Mouse (Mus musculus) CH12.LX (cell line): ENCODE measurements around the gene Atp9a. TPM values are rescaled to one million over a fixed set of nuclear protein-coding genes. Genes with fewer than 3 reads are reported as not detected.

ENCODE experiments used
- DNase-seq: peaks from one replicate; pipeline ENCODE4 v3.0.0-alpha.2; 2013; ENCODE audit errors: extremely low read depth
- H3K27ac ChIP-seq: 2 replicates; pipeline ENCODE4 v1.5.1; 2012; ENCODE audit warnings: low read depth, mild to moderate bottlenecking, control low read depth, moderate library complexity; ENCODE audit not compliant: insufficient read depth
- H3K27me3 ChIP-seq: replicated peaks from 2 replicates; pipeline ENCODE3; 2012; ENCODE audit warnings: inconsistent platforms
- H3K36me3 ChIP-seq, 2 experiments: replicated peaks in 1 of 2; 2 replicates each; pipeline versions ENCODE3 to v1.6.1; 2012; ENCODE audit warnings: inconsistent platforms in 1 of 2, low read length in 1 of 2, mild to moderate bottlenecking in 1 of 2, mixed read lengths in 1 of 2, moderate library complexity in 1 of 2; ENCODE audit not compliant: control insufficient read depth in 1 of 2, insufficient read depth in 1 of 2
- H3K4me1 ChIP-seq, 2 experiments: 2 replicates each; pipeline ENCODE4 v1.6.1; 2012; ENCODE audit warnings: inconsistent platforms in 1 of 2, moderate library complexity in 1 of 2; ENCODE audit not compliant: insufficient read depth in 2 of 2, control insufficient read depth in 1 of 2
- H3K4me2 ChIP-seq: 2 replicates; pipeline ENCODE4 v1.6.1; 2012; ENCODE audit warnings: low read depth, mild to moderate bottlenecking, control low read depth; ENCODE audit not compliant: poor library complexity, insufficient read depth, severe bottlenecking
- H3K4me3 ChIP-seq, 3 experiments: fragments of 150-350 bp in 1 of 3; sonication (generic) in 1 of 3; replicated peaks in 1 of 3; 2 replicates each; pipeline versions ENCODE3 to v1.5.1; 2011 to 2012; ENCODE audit warnings: low read depth in 2 of 3, low read length in 2 of 3, mild to moderate bottlenecking in 2 of 3, moderate library complexity in 2 of 3, control low read depth in 1 of 3, improper control_type of control experiment in 1 of 3, inconsistent platforms in 1 of 3, mixed read lengths in 1 of 3; ENCODE audit not compliant: poor library complexity in 1 of 3
- H3K79me2 ChIP-seq: replicated peaks from 2 replicates; pipeline ENCODE4 v1.6.1; 2012; ENCODE audit warnings: mild to moderate bottlenecking, moderate library complexity; ENCODE audit not compliant: control insufficient read depth, poor library complexity, insufficient read depth, severe bottlenecking; ENCODE audit errors: extremely low read depth
- H3K9ac ChIP-seq: 2 replicates; pipeline ENCODE4 v1.6.1; 2012; ENCODE audit warnings: low read depth, mild to moderate bottlenecking, control low read depth, moderate library complexity; ENCODE audit not compliant: insufficient read depth
- H3K9me3 ChIP-seq: replicated peaks from 2 replicates; pipeline ENCODE3; 2012; ENCODE audit warnings: low read length, inconsistent platforms, mixed read lengths
- CTCF ChIP-seq, 2 experiments: IDR thresholded peaks in 1 of 2; conservative IDR thresholded peaks in 1 of 2; 2 replicates each; pipeline ENCODE4 v1.5.1; 2011 to 2012; ENCODE audit warnings: low read depth in 2 of 2, low read length in 2 of 2, improper control_type of control experiment in 1 of 2, inconsistent platforms in 1 of 2, mild to moderate bottlenecking in 1 of 2, moderate library complexity in 1 of 2
- E2F4 ChIP-seq: IDR thresholded peaks from 2 replicates; pipeline ENCODE4 v1.6.1; 2011; ENCODE audit warnings: low read depth, low read length, improper control_type of control experiment; ENCODE audit not compliant: insufficient replicate concordance
- ETS1 ChIP-seq: conservative IDR thresholded peaks from 2 replicates; pipeline ENCODE4 v1.6.1; 2012; ENCODE audit warnings: low read depth, mild to moderate bottlenecking, inconsistent platforms, low read length, improper control_type of control experiment, moderate library complexity
- JUN ChIP-seq: IDR thresholded peaks from 2 replicates; pipeline ENCODE4 v1.6.1; 2011; ENCODE audit warnings: low read depth, mild to moderate bottlenecking, low read length, improper control_type of control experiment, moderate library complexity; ENCODE audit not compliant: insufficient read depth
- JUND ChIP-seq: conservative IDR thresholded peaks from 2 replicates; pipeline ENCODE4 v1.6.1; 2011; ENCODE audit warnings: low read depth, low read length, improper control_type of control experiment
- KAT2A ChIP-seq: IDR thresholded peaks from 2 replicates; pipeline ENCODE4 v1.6.1; 2012; ENCODE audit warnings: low read length, improper control_type of control experiment, inconsistent platforms; ENCODE audit not compliant: insufficient replicate concordance
- MEF2A ChIP-seq: IDR thresholded peaks from 2 replicates; pipeline ENCODE4 v1.6.1; 2014; ENCODE audit warnings: low read depth, mild to moderate bottlenecking, inconsistent platforms, low read length, improper control_type of control experiment, borderline replicate concordance
- MXI1 ChIP-seq: IDR thresholded peaks from 2 replicates; pipeline ENCODE4 v1.6.1; 2011; ENCODE audit warnings: mild to moderate bottlenecking, low read depth, low read length, improper control_type of control experiment
- NELFE ChIP-seq: IDR thresholded peaks from 2 replicates; pipeline ENCODE4 v1.6.1; 2011; ENCODE audit warnings: low read depth, low read length, improper control_type of control experiment
- POLR2A ChIP-seq: IDR thresholded peaks from 2 replicates; pipeline ENCODE4 v1.6.1; 2011; ENCODE audit warnings: low read depth, mild to moderate bottlenecking, improper control_type of control experiment, low read length
- POLR2AphosphoS2 ChIP-seq: IDR thresholded peaks from 2 replicates; pipeline ENCODE4 v1.6.1; 2011; ENCODE audit warnings: low read depth, low read length, improper control_type of control experiment
- SMC3 ChIP-seq: IDR thresholded peaks from 2 replicates; pipeline ENCODE4 v1.6.1; 2011; ENCODE audit warnings: low read depth, low read length, improper control_type of control experiment
- TBP ChIP-seq: conservative IDR thresholded peaks from 2 replicates; pipeline ENCODE4 v1.6.1; 2011; ENCODE audit warnings: low read depth, low read length, improper control_type of control experiment
- TCF12 ChIP-seq: IDR thresholded peaks from 2 replicates; pipeline ENCODE4 v1.6.1; 2014; ENCODE audit warnings: low read depth, mild to moderate bottlenecking, inconsistent platforms, low read length, improper control_type of control experiment
- USF2 ChIP-seq: conservative IDR thresholded peaks from 2 replicates; pipeline ENCODE4 v1.6.1; 2011; ENCODE audit warnings: low read depth, low read length, improper control_type of control experiment
- ZC3H11A ChIP-seq: IDR thresholded peaks from 2 replicates; pipeline ENCODE4 v1.6.1; 2012; ENCODE audit warnings: low read depth, mild to moderate bottlenecking, inconsistent platforms, low read length, improper control_type of control experiment
- dilution Hi-C: fragments of 300-500 bp; cut with MboI; formaldehyde crosslinking; loops from 2 replicates; pipeline ENCODE4 v1.14.3; 2020; ENCODE audit warnings: low sequenced_read_pairs; ENCODE audit not compliant: extremely low pct_unique_long_range_greater_than_20kb, extremely low pct_ligation_motif_present
- in situ Hi-C: fragments of 300-500 bp; cut with MboI; formaldehyde crosslinking; loops from 3 replicates; pipeline ENCODE4 v1.14.3; 2019; ENCODE audit warnings: low sequenced_read_pairs, low pct_ligation_motif_present, low pct_unique_long_range_greater_than_20kb, mixed read lengths
- polyA plus RNA-seq: library from polyadenylated mRNA; unstranded; fragments of >175 nt; gene quantifications from 2 replicates; pipeline ENCODE4 v1.2.1, GENCODE M21; 2012; ENCODE audit warnings: low read depth; ENCODE audit not compliant: insufficient read length
- total RNA-seq, 2 experiments: library from RNA; depleted of rRNA; stranded (reverse); fragments of 300-350 nt in 1 of 2; fragments of >200 nt in 1 of 2; gene quantifications; 2 replicates each; pipeline ENCODE4 v1.2.3; 2012 to 2014

Gene Atp9a
- total and polyA plus RNA-seq, 3 experiments, result 18.9 to 43.7 (median 40.1) TPM

- no peak overlapping the region for H3K4me2 ChIP-seq
- no peaks in the 10 kb centered on the region for H3K36me3 ChIP-seq
- dilution Hi-C loops, result no loop called here
- in situ Hi-C loops, result no loop called here
- H3K4me1 ChIP-seq, result no peaks in the 10 kb centered on the region
- peaks cover 35% of the 10 kb centered on the region for H3K27me3 ChIP-seq
- no peak overlapping the region for H3K4me3 ChIP-seq
- TF ChIP-seq TCF12 (no peak), POLR2A (no peak), JUN (no peak), CTCF (conservative IDR thresholded peaks at IDR 0.05 in 1 of 2, IDR thresholded peaks at IDR 0.05 in 1 of 2; ENCODE audit: low read depth in 2 of 2, low read length in 2 of 2) (no peak), SMC3 (no peak), ETS1 (no peak), JUND (no peak), KAT2A (no peak), MXI1 (no peak), POLR2AphosphoS2 (no peak), E2F4 (no peak), TBP (no peak)
- DNase-seq, result no peak
- peaks cover 18% of the 10 kb centered on the region for H3K9me3 ChIP-seq
- H3K27ac ChIP-seq, result no peak overlapping the region
- no peak overlapping the region for H3K9ac ChIP-seq
- H3K79me2 ChIP-seq, result no peaks in the 10 kb centered on the region
Observed at GRCm38 (mm10) chr2:168762411-168762815, 20.2 kb upstream of the Atp9a start.

- Histone ChIP-seq H3K27ac (no peak overlapping the region), H3K36me3 (no peaks in the 10 kb centered on the region)
- dilution Hi-C loops, result no loop called here
- in situ Hi-C loops, result no loop called here
- no peak for TF ChIP-seq USF2
- TF ChIP-seq E2F4, result no peak
- no peak for TF ChIP-seq MXI1
- TF ChIP-seq ZC3H11A, result no peak
- TF ChIP-seq NELFE, result no peak
- no peak for TF ChIP-seq MEF2A
- TF ChIP-seq, all 38 proteins: peak for 0
- no peaks in the 10 kb centered on the region for H3K4me1 ChIP-seq
- peaks cover 15% of the 10 kb centered on the region for H3K9me3 ChIP-seq
- H3K4me2 ChIP-seq, result no peak overlapping the region
- no peak for DNase-seq
- H3K9ac ChIP-seq, result no peak overlapping the region
- no peaks in the 10 kb centered on the region for H3K79me2 ChIP-seq
- no peak overlapping the region for H3K4me3 ChIP-seq
- peaks cover 34% of the 10 kb centered on the region for H3K27me3 ChIP-seq
Observed at GRCm38 (mm10) chr2:168761954-168762353, 19.7 kb upstream of the Atp9a start.
